Mouse (Mus musculus): ENCODE measurements at regions not wholly inside any gene's neighbourhood (a gene's known extent, or its start where the extent isn't known, plus 50 kb on each side); places are given as distances from the start of the nearest gene placed in this dataset.

- TF ChIP-seq CTCF (IDR thresholded peaks at IDR 0.05; ENCODE audit: insufficient read depth, low read depth, low read length) (no peak), POLR2A (IDR thresholded peaks at IDR 0.05; ENCODE audit: insufficient read depth, low read depth, low read length) (no peak)
Observed at GRCm38 (mm10) chr12:26635665-26636241, 166.7 kb downstream of the Cmpk2 start.
